Mouse (Mus musculus) myocyte (in vitro differentiated cells): ENCODE measurements at regions not wholly inside any gene's neighbourhood (a gene's known extent, or its start where the extent isn't known, plus 50 kb on each side); places are given as distances from the start of the nearest gene placed in this dataset.
"Not testable (repeated sequence)": the region's sequence is repeated elsewhere in the genome, so short reads cannot be mapped to it uniquely, and the experiment has no call there.

ENCODE experiments used
- CEBPB ChIP-seq: IDR thresholded peaks from 2 replicates; pipeline ENCODE4 v1.6.1; 2011; ENCODE audit warnings: mild to moderate bottlenecking, moderate library complexity; ENCODE audit not compliant: poor library complexity, insufficient read depth, severe bottlenecking
- E2F4 ChIP-seq: IDR thresholded peaks from one replicate; pipeline ENCODE4 v1.6.1; 2011; ENCODE audit warnings: mild to moderate bottlenecking, control low read depth, moderate library complexity; ENCODE audit not compliant: insufficient read depth
- MAX ChIP-seq: IDR thresholded peaks from one replicate; pipeline ENCODE4 v1.6.1; 2011; ENCODE audit warnings: low read depth, mild to moderate bottlenecking, control low read depth
- MYOD1 ChIP-seq, 3 experiments: IDR thresholded peaks; one replicate each; pipeline ENCODE4 v1.6.1; 2011; ENCODE audit warnings: control low read depth in 2 of 3, low read depth in 2 of 3, mild to moderate bottlenecking in 2 of 3, moderate library complexity in 1 of 3; ENCODE audit not compliant: insufficient read length in 2 of 3, control insufficient read depth in 1 of 3
- MYOG ChIP-seq, 3 experiments: IDR thresholded peaks; one replicate each; pipeline ENCODE4 v1.6.1; 2011; ENCODE audit warnings: control low read depth in 2 of 3, low read depth in 2 of 3, mild to moderate bottlenecking in 2 of 3; ENCODE audit not compliant: insufficient read length in 2 of 3, control insufficient read depth in 1 of 3, insufficient read depth in 1 of 3
- POLR2A ChIP-seq: IDR thresholded peaks from one replicate; pipeline ENCODE4 v1.6.1; 2011; ENCODE audit warnings: low read depth, mild to moderate bottlenecking, control low read depth, moderate library complexity; ENCODE audit not compliant: insufficient read length
- TCF3 ChIP-seq: IDR thresholded peaks from one replicate; pipeline ENCODE4 v1.6.1; 2011; ENCODE audit warnings: low read depth, control low read depth; ENCODE audit not compliant: insufficient read length
- USF1 ChIP-seq: IDR thresholded peaks from one replicate; pipeline ENCODE4 v1.6.1; 2011; ENCODE audit warnings: low read depth, mild to moderate bottlenecking, control low read depth, moderate library complexity

- TF ChIP-seq POLR2A; MYOG (IDR thresholded peaks at IDR 0.05; ENCODE audit: control insufficient read depth in 1 of 3, insufficient read depth in 1 of 3, insufficient read length in 2 of 3, low read depth in 2 of 3); CEBPB; TCF3; E2F4; MAX; USF1; MYOD1 (IDR thresholded peaks at IDR 0.05; ENCODE audit: control insufficient read depth in 1 of 3, insufficient read length in 2 of 3, low read depth in 2 of 3): not testable (repeated sequence)
Measured at GRCm38 (mm10) chr5:132929955-132930354, 386.8 kb upstream of the Auts2 start.
